Mouse (Mus musculus) limb, embryonic 10.5 days (tissue): ENCODE results near the gene Pdcd6ip. TPM values are rescaled to one million over a fixed set of nuclear protein-coding genes. Genes with fewer than 3 reads are reported as not detected.

Experiments used
- DNase-seq: peaks from one replicate; pipeline ENCODE4 v3.0.0-alpha.2; 2017; ENCODE audit warnings: low spot score
- H3K27ac ChIP-seq: fragments of 300-500 bp; sonication (generic); 2 replicates; pipeline ENCODE4 v1.5.1; 2016; ENCODE audit warnings: mild to moderate bottlenecking
- H3K27me3 ChIP-seq: fragments of 300-500 bp; sonication (generic); 2 replicates; pipeline ENCODE4 v1.6.1; 2016; ENCODE audit warnings: low read depth, mild to moderate bottlenecking; ENCODE audit not compliant: poor library complexity, severe bottlenecking
- H3K36me3 ChIP-seq: fragments of 300-500 bp; sonication (generic); 2 replicates; pipeline ENCODE4 v1.6.1; 2016; ENCODE audit warnings: mild to moderate bottlenecking, moderate library complexity
- H3K4me1 ChIP-seq: fragments of 300-500 bp; sonication (generic); 2 replicates; pipeline ENCODE4 v1.6.1; 2016
- H3K4me3 ChIP-seq: fragments of 300-500 bp; sonication (generic); 2 replicates; pipeline ENCODE4 v1.5.1; 2016; ENCODE audit warnings: mild to moderate bottlenecking, moderate library complexity
- H3K9me3 ChIP-seq: fragments of 300-500 bp; sonication (generic); replicated peaks from 2 replicates; pipeline ENCODE4 v1.6.1; 2016; ENCODE audit warnings: mild to moderate bottlenecking
- WGBS: fragments of 180-500 bp; shearing (Covaris S2); methylation state at CpG from one replicate; pipeline ENCODE4 v1.1.7; 2016; 5-methylcytosine and 5-hydroxymethylcytosine counted together
- polyA plus RNA-seq: library from polyadenylated mRNA; unstranded; fragments of >200 nt; fragmentation: Nextera tagmentation; extraction: Ambion mirVana; gene quantifications from 2 replicates; pipeline ENCODE4 v1.2.1, GENCODE M21; 2016

The Pdcd6ip gene
- polyA plus RNA-seq, 1 experiment from 2014 or later = 58.8 TPM

DNA sequence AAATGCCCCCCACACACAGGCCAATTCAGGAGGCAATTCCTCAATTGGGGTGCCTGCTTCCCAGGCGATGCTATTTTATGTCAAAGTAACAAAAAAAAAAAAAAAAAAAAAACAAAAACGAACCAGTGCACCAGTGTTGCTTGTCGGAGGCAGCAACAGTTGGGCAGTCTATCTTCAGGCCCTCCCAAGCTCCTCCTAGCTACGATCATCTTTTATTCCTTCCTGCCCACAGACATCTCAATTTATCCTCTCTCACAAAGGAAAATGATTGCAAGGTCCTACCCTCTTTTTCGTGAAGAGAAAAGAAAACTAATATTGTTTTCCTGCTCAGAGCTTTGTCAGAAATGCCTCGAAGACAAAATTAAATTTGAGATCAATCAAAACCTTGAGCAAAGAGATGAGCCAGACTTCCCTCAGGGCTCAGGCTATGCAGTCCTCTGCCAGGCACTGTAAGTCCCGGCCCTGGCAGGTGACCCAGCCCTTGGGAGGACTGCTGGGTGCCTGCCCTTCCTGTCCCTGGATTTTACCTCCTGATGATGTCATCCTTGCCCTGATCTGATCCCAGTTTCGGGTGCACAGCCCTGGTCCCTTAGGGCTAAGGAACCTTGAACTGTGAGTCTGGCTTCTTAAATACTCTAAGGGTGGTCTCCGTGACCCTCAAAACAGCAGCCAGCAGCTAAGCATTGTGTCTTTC lies 75.6 kb downstream of the Pdcd6ip start:
- WGBS = 81% methylated on average over 9 of the region's 9 CpGs
- H3K27ac ChIP-seq = no peak overlapping the region
- H3K27me3 ChIP-seq = no peaks in the 10 kb centered on the region
- no peak overlapping the region for H3K4me3 ChIP-seq
- no peaks in the 10 kb centered on the region for H3K9me3 ChIP-seq
- H3K36me3 ChIP-seq = no peaks in the 10 kb centered on the region
- H3K4me1 ChIP-seq = peaks cover 6% of the 10 kb centered on the region
- no peak for DNase-seq

DNA sequence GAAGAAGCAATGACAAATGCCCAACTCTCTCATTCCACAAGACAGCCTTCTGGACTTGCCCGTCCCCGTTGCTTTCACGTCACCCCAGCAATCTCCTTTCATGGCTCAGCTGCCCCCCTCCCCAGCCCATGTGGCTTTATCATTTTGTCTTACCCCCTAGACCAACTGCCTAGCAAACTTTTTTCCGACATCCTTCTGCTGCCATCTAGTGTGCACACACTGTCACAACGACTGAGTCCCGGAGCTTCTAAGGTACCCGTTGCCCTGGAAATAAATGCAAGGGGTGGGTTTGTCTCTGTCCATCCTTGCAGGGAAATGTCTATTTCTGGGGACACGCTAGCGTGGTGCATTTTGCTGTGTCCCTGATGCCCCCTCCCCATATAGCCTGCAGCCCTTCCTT lies 78.4 kb downstream of the Pdcd6ip start:
- Histone ChIP-seq H3K27ac (no peak overlapping the region), H3K9me3 (no peaks in the 10 kb centered on the region), H3K36me3 (no peaks in the 10 kb centered on the region), H3K4me1 (no peaks in the 10 kb centered on the region), H3K4me3 (no peak overlapping the region), H3K27me3 (no peaks in the 10 kb centered on the region)
- 14% methylated on average over 9 of the region's 9 CpGs for WGBS
- DNase-seq = peak; percentile 61

DNA sequence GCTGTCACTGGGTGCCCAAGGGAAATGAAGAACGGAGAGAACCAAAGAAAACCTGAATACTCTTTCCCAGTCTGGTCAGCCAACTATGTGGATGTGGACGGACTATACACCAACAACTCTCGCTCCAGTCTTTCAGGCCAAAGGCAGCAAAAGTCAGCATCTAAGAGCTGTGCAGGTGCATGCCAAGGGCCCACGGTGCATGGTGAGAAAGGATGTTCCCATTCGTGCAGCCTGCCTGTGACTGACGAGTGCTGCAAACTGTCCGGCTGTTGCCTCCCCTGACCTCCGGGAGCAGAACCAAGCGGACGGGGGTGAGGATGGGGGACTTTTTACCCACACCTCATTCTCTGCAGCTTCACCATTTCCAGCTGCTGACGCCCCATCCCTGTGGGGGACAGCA lies 78.9 kb downstream of the Pdcd6ip start:
- no peak for DNase-seq
- 89% methylated on average over 11 of the region's 11 CpGs for WGBS
- no peak overlapping the region for H3K27ac ChIP-seq
- no peaks in the 10 kb centered on the region for H3K4me1 ChIP-seq
- no peak overlapping the region for H3K4me3 ChIP-seq
- H3K36me3 ChIP-seq = no peaks in the 10 kb centered on the region
- H3K27me3 ChIP-seq = no peaks in the 10 kb centered on the region
- no peaks in the 10 kb centered on the region for H3K9me3 ChIP-seq

DNA sequence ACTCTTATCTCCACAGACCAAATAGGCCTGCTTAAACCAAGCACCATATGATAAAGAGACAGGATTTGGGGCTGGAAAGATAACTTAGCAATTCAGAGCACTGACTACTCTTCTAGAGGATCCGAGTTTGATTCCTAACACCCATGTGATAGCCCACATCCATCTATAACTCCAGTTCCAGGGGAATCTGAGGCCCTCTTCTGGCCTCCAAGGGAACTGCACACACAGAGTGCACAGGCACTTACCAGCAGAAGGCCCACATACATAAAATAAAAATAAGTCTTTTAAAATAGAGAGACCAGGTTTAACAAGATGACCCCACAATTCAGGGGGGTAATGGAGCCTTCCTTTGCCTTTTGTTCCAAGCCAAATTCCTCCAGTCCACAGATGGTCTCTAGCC lies 79.3 kb downstream of the Pdcd6ip start:
- H3K4me3 ChIP-seq = no peak overlapping the region
- H3K27ac ChIP-seq = no peak overlapping the region
- no peak for DNase-seq
- 92% methylated on average over 1 of the region's 1 CpGs for WGBS
- H3K9me3 ChIP-seq = no peaks in the 10 kb centered on the region
- no peaks in the 10 kb centered on the region for H3K27me3 ChIP-seq
- no peaks in the 10 kb centered on the region for H3K4me1 ChIP-seq
- no peaks in the 10 kb centered on the region for H3K36me3 ChIP-seq

DNA sequence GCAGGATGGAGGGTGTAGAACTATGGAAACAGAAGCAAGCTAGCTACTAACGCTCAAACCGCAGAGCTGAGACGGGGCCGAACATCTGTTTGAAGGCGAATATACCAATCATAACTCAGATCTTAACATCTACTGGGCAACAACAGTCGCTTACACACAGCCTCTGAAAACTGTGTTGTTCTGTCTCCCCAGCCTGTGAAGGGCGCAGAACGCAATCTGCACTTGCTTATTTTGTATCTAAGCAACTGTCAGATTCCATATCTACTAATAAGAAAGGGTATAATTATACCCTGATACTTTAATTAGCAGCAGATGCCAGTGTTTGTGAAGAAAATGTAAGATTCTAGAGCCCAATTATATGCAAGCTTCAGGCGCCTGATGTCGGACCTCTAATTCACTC lies 81.3 kb downstream of the Pdcd6ip start:
- Histone ChIP-seq H3K27ac (no peak overlapping the region), H3K4me3 (no peak overlapping the region), H3K27me3 (no peaks in the 10 kb centered on the region), H3K36me3 (no peaks in the 10 kb centered on the region), H3K9me3 (no peaks in the 10 kb centered on the region), H3K4me1 (no peaks in the 10 kb centered on the region)
- 92% methylated on average over 10 of the region's 10 CpGs for WGBS
- DNase-seq = no peak

DNA sequence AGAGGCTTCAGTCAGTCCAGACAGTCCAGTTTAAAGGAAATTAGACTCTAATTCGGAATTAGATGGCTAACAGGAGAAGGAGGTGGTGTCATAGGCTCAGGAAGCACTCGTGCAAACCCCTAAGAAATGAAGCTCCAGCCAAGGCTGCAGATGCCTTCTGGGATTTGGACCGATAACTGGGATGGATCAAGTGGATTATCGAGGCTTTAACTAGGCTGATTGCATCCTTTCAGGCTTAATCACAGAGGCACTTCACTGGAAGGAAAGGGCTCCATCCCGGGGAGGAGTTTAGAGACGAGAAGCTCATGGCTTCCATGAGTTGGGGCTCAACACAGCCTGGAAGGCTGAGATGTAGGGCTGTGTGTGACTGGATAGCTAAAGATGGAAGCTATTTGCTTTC lies 84.0 kb downstream of the Pdcd6ip start:
- Histone ChIP-seq H3K27ac (no peak overlapping the region), H3K4me1 (no peaks in the 10 kb centered on the region), H3K36me3 (no peaks in the 10 kb centered on the region), H3K4me3 (no peak overlapping the region), H3K9me3 (no peaks in the 10 kb centered on the region), H3K27me3 (no peaks in the 10 kb centered on the region)
- 82% methylated on average over 6 of the region's 6 CpGs for WGBS
- no peak for DNase-seq

DNA sequence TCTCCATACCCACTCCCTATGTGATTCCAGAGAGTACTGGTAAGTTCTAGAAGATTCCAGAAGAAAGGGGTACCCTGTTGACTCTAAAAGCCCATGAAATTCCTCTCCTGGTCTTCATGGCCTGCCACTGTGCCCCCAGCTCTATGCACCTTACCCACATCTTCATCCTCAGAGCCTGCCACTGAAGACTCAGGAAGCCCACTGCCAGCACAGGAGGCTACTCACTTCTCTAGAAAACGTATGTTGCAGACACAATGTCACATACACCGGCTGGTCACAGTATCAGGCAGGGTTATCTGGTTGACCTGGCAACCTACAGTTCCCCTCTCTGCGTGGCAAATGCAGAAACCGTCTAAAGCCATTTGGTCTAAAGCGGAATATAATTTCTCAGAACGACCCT lies 91.0 kb downstream of the Pdcd6ip start:
- 90% methylated on average over 6 of the region's 6 CpGs for WGBS
- Histone ChIP-seq H3K27ac (no peak overlapping the region), H3K4me1 (no peaks in the 10 kb centered on the region), H3K27me3 (no peaks in the 10 kb centered on the region), H3K9me3 (no peaks in the 10 kb centered on the region), H3K4me3 (no peak overlapping the region), H3K36me3 (no peaks in the 10 kb centered on the region)
- DNase-seq = no peak

DNA sequence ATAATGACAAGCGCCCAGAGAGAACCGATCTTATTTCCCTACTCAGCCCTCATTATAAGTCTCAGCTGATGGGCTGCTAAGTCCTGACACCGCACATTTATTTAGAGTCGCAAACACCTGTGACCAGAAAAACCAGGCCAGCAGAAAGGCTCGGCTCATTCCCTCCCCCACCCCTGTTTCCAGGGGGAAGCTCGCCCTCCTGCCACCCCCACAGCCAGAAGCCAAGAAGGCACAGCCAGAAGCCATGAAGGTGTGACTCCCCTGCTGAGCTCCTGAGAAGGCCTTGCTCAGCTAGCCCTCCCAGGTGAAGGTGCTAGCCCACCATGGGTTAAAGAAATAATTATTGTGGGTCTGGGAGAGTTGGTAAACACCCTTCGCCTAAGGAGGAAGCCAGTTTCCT lies 97.3 kb downstream of the Pdcd6ip start:
- 47% methylated on average over 7 of the region's 7 CpGs for WGBS
- peaks cover 7% of the 10 kb centered on the region for H3K4me1 ChIP-seq
- H3K4me3 ChIP-seq = no peak overlapping the region
- no peaks in the 10 kb centered on the region for H3K36me3 ChIP-seq
- H3K27me3 ChIP-seq = no peaks in the 10 kb centered on the region
- H3K27ac ChIP-seq = no peak overlapping the region
- H3K9me3 ChIP-seq = no peaks in the 10 kb centered on the region
- DNase-seq = no peak

DNA sequence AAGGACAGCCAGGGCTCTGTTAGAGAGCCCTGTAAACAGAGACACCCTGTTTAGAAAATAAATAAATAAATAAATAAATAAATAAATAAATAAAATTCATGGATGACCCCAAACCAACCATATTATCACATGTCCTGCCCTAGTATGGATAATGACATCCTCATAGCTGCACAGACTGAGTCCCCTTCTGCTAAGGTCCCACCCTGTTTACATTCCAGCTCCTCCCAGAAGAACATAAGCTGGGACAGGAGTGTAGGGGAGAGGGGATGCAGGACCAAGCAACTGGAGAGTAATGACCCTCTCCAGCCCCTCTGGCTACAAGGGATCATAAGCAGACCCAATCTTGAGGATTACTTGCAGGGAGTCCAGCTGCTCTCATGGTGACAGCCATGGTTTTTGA lies 105.9 kb downstream of the Pdcd6ip start:
- H3K4me1 ChIP-seq = peaks cover 10% of the 10 kb centered on the region
- H3K36me3 ChIP-seq = no peaks in the 10 kb centered on the region
- no peak for DNase-seq
- no peak overlapping the region for H3K4me3 ChIP-seq
- no peaks in the 10 kb centered on the region for H3K27me3 ChIP-seq
- no peak overlapping the region for H3K27ac ChIP-seq
- no peaks in the 10 kb centered on the region for H3K9me3 ChIP-seq

Other genes starting within 250 kb of the Pdcd6ip start
- 29.5 and 31.7 TPM in 2 replicates for gene Clasp2, start 33.2 kb upstream of the Pdcd6ip start, polyA plus RNA-seq
- gene Ubp1, start 222.7 kb upstream of the Pdcd6ip start, polyA plus RNA-seq = 41.7 and 43.6 TPM in 2 replicates